Mouse (Mus musculus) layer of hippocampus, postnatal 25 days (tissue): Measurements from ENCODE around the gene Dnajc4. TPM values are rescaled to one million over a fixed set of nuclear protein-coding genes. Genes with fewer than 3 reads are reported as not detected.

ENCODE experiments used
- DNase-seq, 2 experiments: peaks; one replicate each; pipeline ENCODE4 v3.0.0; 2022; ENCODE audit warnings: mixed read lengths in 2 of 2, low spot score in 1 of 2; ENCODE audit errors: extremely low spot score in 1 of 2
- total RNA-seq, 2 experiments: library from RNA; stranded (reverse); gene quantifications; 2 replicates each; pipeline ENCODE4 v1.2.3; 2021

Gene Dnajc4
- 10 to 100 TPM; 21.9 to 23.5 TPM for total RNA-seq

- peak; percentile 77 to 86 for DNase-seq
These were observed at the start of gene Dnajc4 for GRCm38 (mm10) chr19:6992011-6992858. Gene Dnajc4 (minus strand): TSS chr19:6992572.

- DNase-seq, result no peak
These were observed 48.8 kb upstream of the Dnajc4 start for GRCm38 (mm10) chr19:7041171-7041570.

- no peak for DNase-seq
These were observed 48.3 kb upstream of the Dnajc4 start for GRCm38 (mm10) chr19:7040637-7041130.

- peak; percentile 92 to 94 for DNase-seq
These were observed 47.7 kb upstream of the Dnajc4 start, which contains the start of gene Stip1 for GRCm38 (mm10) chr19:7039841-7040636. Gene Stip1 (minus strand): TSS chr19:7039967.

GRCm38 (mm10) chr19:7039088-7039720 is 46.8 kb upstream of the Dnajc4 start:
- DNase-seq, result peak; percentile 39 to 44

DNA sequence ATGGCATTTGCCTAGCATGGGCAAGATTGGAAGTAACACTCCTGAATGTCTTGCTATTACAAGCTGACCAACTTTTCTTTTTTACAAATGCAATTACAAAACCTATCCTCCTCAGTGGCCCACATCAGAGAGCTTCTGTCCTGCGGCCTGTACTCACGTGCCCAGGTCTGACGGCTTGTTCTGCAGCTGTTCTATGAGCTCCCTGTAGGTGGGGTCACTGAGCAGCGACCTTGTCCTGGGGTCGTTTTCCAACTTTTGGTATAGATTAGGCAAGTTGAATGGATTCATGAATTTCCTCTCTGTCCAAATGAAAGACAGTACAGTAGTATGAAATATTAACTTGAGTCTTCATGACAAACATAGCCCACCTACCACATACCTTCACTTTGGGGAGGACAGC is 41.6 kb upstream of the Dnajc4 start:
- no peak for DNase-seq

GRCm38 (mm10) chr19:7029531-7029930 is 37.2 kb upstream of the Dnajc4 start:
- DNase-seq, result no peak

DNA sequence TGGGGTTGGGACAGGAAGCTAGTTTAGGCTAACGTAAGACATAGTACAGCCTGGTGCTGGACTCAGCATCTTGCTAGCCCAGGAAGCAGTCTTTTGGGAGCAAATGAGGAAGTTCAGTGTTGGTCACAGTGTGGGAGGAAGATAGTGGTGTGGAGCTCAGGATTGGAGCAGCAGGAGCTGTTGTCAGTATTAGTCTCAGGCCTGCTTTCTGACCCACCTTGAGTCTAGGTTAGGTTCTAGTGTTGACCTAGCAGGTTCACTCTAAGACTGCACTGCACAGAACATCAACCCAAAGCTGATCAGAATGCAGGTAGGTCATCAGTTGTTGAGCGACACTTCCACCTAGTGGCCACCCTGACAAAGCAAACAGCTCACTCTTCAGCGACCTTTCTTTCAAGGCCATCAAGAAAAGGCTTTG is 27.9 kb upstream of the Dnajc4 start:
- DNase-seq, result peak in 1 of 2 experiments; percentile 38

GRCm38 (mm10) chr19:7019191-7019590 is 26.8 kb upstream of the Dnajc4 start, which contains the start of gene Fermt3:
Gene Fermt3 (minus strand): TSS chr19:7019469.
- DNase-seq, result no peak

DNA sequence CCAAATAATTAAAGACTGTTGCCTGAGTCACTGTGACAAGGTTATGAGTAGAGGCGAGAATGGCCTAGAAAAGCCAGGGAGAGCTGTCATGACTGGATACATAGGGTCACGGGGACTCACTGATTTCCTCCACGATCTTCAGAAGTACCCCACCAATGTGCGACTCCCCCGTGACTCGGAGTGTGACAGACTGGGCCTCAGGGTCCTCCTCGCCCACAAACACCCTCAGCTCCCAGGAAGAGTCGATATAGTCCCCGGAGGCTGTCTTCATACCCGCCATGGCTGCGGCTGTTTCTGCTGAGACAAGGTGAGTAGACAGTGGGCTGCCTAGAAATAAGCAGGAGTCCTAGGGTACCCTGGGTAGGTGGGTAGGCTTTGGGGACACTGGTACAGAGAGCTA is 26.2 kb upstream of the Dnajc4 start:
- DNase-seq, result no peak

GRCm38 (mm10) chr19:7017541-7018457 is 25.4 kb upstream of the Dnajc4 start:
- no peak for DNase-seq

DNA sequence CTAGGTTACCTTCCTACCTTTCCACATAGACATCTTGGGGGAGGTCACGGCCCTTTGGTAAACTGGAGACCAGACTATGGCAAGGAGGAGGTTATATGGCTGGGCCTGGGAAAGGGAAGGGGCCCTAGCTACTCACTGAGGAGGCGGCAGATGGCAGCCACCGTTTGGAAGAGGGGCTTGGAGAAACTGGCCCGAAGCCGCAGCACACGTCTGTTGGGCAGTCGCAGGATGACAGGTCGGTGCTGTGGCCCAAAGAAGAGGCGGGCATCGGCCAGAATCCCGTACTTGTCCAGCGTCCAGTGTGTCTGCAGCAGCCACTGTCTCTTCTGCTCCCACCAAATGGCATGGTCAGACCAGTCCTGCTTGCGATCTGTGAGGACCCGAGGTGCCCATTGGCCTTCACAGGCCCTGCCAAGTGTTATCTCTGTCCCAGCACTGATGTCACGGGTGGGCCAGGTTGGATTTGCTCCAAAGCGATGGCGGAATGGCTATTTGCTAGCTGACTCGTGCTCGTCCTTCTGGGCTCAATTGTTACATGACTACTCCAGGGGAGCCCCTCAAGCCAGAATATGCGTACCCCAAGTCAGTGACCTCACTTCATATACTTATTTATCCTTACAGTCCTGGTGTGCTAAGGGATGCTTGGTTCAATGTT is 22.2 kb upstream of the Dnajc4 start:
- DNase-seq, result no peak

GRCm38 (mm10) chr19:7013984-7014383 is 21.6 kb upstream of the Dnajc4 start:
- no peak for DNase-seq

DNA sequence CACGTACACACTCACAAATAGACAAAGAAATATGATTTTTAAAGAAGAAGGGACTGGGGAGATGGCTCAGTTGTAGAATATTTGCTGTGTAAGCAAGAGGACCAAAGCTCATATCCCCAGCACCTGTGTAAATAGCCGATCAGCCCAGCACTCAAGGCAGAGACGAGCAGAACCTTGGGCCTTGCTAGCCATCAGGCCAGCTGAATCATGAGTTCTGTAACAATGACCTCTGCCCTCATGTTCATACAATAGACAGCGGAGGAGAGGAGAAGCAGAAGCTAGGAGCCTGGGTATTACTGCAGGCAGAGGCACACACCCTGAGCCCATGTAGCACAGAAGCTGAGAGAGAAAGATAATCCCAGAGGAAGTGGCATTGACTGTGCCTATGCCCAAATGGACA is 20.1 kb upstream of the Dnajc4 start:
- no peak for DNase-seq

DNA sequence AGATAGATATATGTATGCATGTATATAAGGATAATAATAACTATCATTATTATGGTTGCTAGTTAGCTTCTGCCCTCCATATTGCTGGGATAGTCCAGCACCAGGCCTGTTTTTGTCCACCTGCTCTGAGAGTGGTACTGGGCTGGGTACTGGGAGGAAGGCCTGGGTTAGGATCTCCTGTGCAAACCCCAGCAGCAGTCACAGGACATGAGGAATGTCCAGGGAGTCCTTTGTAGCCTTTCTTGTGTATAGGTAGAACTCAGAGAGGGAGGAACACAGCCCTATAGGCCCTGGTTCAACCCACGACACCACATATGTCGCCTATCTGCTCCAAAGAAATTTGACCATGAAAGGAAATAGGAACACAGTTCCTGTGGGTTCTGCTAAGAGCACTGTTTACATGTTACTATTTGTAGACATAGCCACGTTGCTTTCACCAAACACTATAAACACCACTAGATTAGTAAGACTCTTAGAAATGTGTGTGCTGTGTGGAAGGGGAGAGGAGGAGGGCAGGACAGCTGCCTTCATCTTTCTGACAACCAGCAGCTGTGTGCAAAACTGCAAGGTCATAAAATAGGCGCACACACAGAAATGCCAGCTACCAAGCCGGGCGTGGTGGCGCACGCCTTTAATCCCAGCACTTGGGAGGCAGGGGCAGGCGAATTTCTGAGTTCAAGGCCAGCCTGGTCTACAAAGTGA is 14.7 kb upstream of the Dnajc4 start:
- DNase-seq, result no peak

DNA sequence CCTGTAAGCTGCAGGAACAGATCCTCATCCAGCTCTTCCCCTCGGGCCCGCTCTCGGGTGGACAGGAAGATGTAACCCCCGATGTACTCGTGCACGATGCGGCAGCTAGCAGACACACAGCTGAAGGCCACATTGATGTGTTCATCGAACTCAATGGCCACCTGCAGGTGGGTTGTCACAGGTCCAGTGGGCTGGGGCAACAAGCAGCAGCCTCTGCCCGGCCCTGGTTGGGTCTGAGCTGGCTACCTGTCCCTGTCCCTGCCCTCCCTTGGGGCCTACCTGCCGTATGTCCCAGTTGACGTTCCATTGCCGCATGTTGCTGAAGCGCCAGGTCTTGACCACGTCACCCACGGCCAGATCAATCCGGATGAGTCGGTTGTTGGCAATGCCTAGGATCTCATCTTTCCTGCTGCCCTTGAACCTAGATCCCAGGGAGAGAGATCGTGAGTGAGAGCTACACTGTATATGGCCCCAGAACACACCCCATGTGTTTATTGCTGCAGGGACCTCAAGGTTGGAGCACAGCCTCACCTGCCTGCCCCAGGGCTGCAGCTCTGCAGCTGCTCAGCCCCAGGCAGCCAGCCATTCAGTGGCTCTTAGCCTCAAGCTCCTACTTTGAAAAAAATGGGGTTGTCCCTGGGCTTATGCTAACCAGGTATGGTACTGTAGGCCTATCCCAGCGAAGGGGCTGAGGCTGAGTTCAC is 7.1 kb upstream of the Dnajc4 start:
- DNase-seq, result no peak

DNA sequence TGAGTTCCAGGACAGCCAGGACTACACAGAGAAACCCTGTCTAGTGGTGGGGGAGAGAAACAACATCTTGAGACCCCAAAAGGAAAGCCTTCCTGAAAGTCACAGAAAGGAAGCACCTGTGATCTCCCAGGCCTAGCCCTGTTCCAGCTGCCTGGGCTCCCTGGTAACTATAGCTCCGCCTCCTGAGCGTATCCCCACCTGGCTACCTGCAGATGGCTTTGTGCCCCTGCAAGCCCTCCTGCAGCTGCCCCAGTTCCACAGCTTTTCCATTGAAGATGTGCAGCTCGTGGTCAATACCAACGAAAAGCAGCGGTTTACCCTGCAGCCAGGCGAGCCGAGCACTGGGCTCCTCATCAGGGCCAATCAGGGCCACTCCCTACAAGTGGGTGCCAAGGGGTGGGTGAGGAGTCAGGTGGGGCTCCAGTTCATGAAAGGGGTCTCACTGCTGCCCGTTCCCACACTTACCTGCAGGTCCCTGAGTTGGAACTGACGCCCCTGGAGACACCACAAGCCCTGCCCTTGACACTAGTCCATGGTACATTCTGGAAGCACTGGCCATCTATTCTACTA is 5.4 kb upstream of the Dnajc4 start:
- DNase-seq, result no peak

GRCm38 (mm10) chr19:6996006-6996405 is 3.6 kb upstream of the Dnajc4 start, which contains the start of the genes Nudt22 and Trpt1:
Gene Nudt22 (minus strand): TSS chr19:6996117.
Gene Trpt1 (plus strand): TSS chr19:6996131.
- DNase-seq, result peak; percentile 62 to 73
